ENCODE assay signal across 8 mouse cellular contexts in the genomic region with DNA sequence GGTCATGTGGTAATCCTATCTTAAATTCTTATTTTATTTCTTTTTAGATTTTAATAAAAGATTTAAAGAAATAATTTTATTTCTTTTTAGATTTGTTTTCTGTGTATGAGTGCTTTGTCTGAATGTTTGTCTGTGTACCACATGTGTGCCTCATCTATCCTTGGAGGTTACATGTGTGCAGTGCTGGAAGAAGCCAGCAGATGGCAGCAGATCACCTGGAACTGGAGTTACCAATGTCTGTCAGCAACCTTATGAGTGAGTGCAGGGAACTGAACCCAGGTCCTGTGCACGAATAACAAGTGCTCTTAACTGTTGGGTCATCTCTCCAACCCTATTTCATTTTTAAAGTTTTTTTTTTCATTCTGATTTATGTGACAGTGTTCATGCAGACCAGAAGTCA. TPM values are rescaled to one million over a fixed set of nuclear protein-coding genes. Genes with fewer than 3 reads are reported as not detected.
A peak's percentile ranks its signal among the peaks of the same experiment; 100 is the strongest.
DNase-seq lines count a peak whose midpoint lies in the region; ATAC-seq and TF ChIP-seq lines count a peak whose summit lies in the region.

No protein-coding gene starts in this region.

- no peak overlapping the region for H3K4me3 ChIP-seq in forebrain, postnatal 0 days (ENCODE audit: low read depth, low read length)
- H3K4me3 ChIP-seq in forebrain, embryonic 12.5 days (replicated peaks), result no peak overlapping the region
- no peak overlapping the region for H3K4me3 ChIP-seq in testis, adult 2 months (ENCODE audit: control insufficient read depth, low read depth, low read length)
- no peak overlapping the region for H3K4me3 ChIP-seq in layer of hippocampus, adult 2 months

- no peaks in the 10 kb centered on the region for H3K4me1 ChIP-seq in forebrain, postnatal 0 days (ENCODE audit: insufficient read depth)
- H3K4me1 ChIP-seq in forebrain, embryonic 12.5 days, result no peaks in the 10 kb centered on the region
- no peaks in the 10 kb centered on the region; the same call in 1 of the 2 replicates for H3K4me1 ChIP-seq in testis, adult 2 months (ENCODE audit: control insufficient read depth, insufficient read depth, low read length)

- no peak for TF ChIP-seq POLR2A in testis, adult 2 months (IDR thresholded peaks at IDR 0.05; ENCODE audit: control insufficient read depth, low read depth, low read length)

- 88% methylated on average over 1 of the region's 1 CpGs for WGBS in forebrain, postnatal 0 days
- WGBS in forebrain, embryonic 12.5 days, result 87% methylated on average over 1 of the region's 1 CpGs

- H3K9ac ChIP-seq in forebrain, postnatal 0 days, result no peak overlapping the region
- no peak overlapping the region for H3K9ac ChIP-seq in forebrain, embryonic 12.5 days

- no peak for ATAC-seq in forebrain, postnatal 0 days
- no peak for ATAC-seq in forebrain, embryonic 12.5 days (ENCODE audit: low FRiP score)
- ATAC-seq in megakaryocyte, adult 5-6 weeks (ENCODE audit: poor library complexity, severe bottlenecking), result peak; percentile 70

- no peaks in the 10 kb centered on the region for H3K27me3 ChIP-seq in forebrain, postnatal 0 days (ENCODE audit: insufficient read depth, low read length)
- no peaks in the 10 kb centered on the region; the same call in 1 of the 2 replicates for H3K27me3 ChIP-seq in forebrain, embryonic 12.5 days
- H3K27me3 ChIP-seq in testis, adult 2 months (ENCODE audit: control insufficient read depth, insufficient read depth, low read length), result no peaks in the 10 kb centered on the region

- no peaks in the 10 kb centered on the region for H3K9me3 ChIP-seq in forebrain, postnatal 0 days (ENCODE audit: low read length)
- H3K9me3 ChIP-seq in forebrain, embryonic 12.5 days, result no peaks in the 10 kb centered on the region

- H3K27ac ChIP-seq in forebrain, postnatal 0 days (ENCODE audit: low read depth, low read length), result no peak overlapping the region
- no peak overlapping the region for H3K27ac ChIP-seq in forebrain, embryonic 12.5 days
- H3K27ac ChIP-seq in testis, adult 2 months (ENCODE audit: control insufficient read depth, insufficient read depth, low read depth, low read length), result no peak overlapping the region
- no peak overlapping the region for H3K27ac ChIP-seq in layer of hippocampus, adult 2 months

- no peaks in the 10 kb centered on the region for H3K36me3 ChIP-seq in forebrain, postnatal 0 days (ENCODE audit: insufficient read depth)
- H3K36me3 ChIP-seq in forebrain, embryonic 12.5 days (replicated peaks), result no peaks in the 10 kb centered on the region
- no peaks in the 10 kb centered on the region for H3K36me3 ChIP-seq in testis, adult 2 months (ENCODE audit: control insufficient read depth, insufficient read depth, low read length)

- peak; percentile 55 for TF ChIP-seq CTCF in forebrain, postnatal 0 days (IDR thresholded peaks at IDR 0.05; ENCODE audit: low read depth)
- peak; percentile 38; the same call in 1 of the 2 replicates for TF ChIP-seq CTCF in testis, adult 2 months (IDR thresholded peaks at IDR 0.05; ENCODE audit: control insufficient read depth, insufficient read depth, insufficient replicate concordance, low read depth, low read length)
- TF ChIP-seq CTCF in layer of hippocampus, adult 2 months (conservative IDR thresholded peaks at IDR 0.05), result peak; percentile 80

- DNase-seq in forebrain, postnatal 0 days, result peak; percentile 20
- no peak for DNase-seq in testis, postnatal 14 days (ENCODE audit: low spot score)
- DNase-seq in cerebellum, postnatal 36 days, result peak; percentile 49
- DNase-seq in layer of hippocampus, adult 2 months (ENCODE audit: low spot score in 2 of 2), result peak in 1 of 2 experiments; percentile 8
- peak; percentile 69 for DNase-seq in thymus, postnatal 0 days (ENCODE audit: low spot score)

- no peak overlapping the region for H3K4me2 ChIP-seq in forebrain, postnatal 0 days (ENCODE audit: low read depth)
- H3K4me2 ChIP-seq in forebrain, embryonic 12.5 days, result no peak overlapping the region

RNA-seq across cellular contexts. Expression of gene Tmem40, which starts 35.1 kb away (rescaled TPM):
- 0.38 and 1.4 TPM in 2 replicates for total RNA-seq in forebrain, postnatal 0 days (2014; rRNA removed)
- polyA plus RNA-seq in forebrain, postnatal 0 days (2015; fragmentation: Nextera tagmentation; extraction: Ambion mirVana), result 0.73 and 1.1 TPM in 2 replicates
- polyA plus RNA-seq in forebrain, embryonic 12.5 days (2016; fragmentation: Nextera tagmentation; extraction: Ambion mirVana), result 0.87 and 1.1 TPM in 2 replicates
- polyA plus RNA-seq in testis, adult 2 months (2012; rRNA removed), result 0.53 and 0.93 TPM in 2 replicates
- total RNA-seq in layer of hippocampus, adult 2 months (2021), result under 1 TPM; 0.42 to 0.44 TPM
- 7.7 and 12.4 TPM in 2 replicates for total RNA-seq in megakaryocyte, adult 5-6 weeks (2015)
- total RNA-seq in megakaryocyte, adult 5-6 weeks (2017), result 7.7 and 15.2 TPM in 2 replicates
- 1.4 and 2.2 TPM in 2 replicates for polyA plus RNA-seq in thymus, postnatal 0 days (2015; fragmentation: Nextera tagmentation; extraction: Ambion mirVana)

RNA-seq across cellular contexts. Expression of gene Cand2, which starts 47.2 kb away (rescaled TPM):
- total RNA-seq in forebrain, postnatal 0 days (2014; rRNA removed), result 5.2 and 6.6 TPM in 2 replicates
- polyA plus RNA-seq in forebrain, postnatal 0 days (2015; fragmentation: Nextera tagmentation; extraction: Ambion mirVana), result 2.9 and 4.2 TPM in 2 replicates
- 40.8 and 43.1 TPM in 2 replicates for polyA plus RNA-seq in forebrain, embryonic 12.5 days (2016; fragmentation: Nextera tagmentation; extraction: Ambion mirVana)
- polyA plus RNA-seq in testis, adult 2 months (2012; rRNA removed), result 7.2 TPM in 2 replicates
- total RNA-seq in layer of hippocampus, adult 2 months (2021), result 1 to 10 TPM; 3.2 to 4.0 TPM
- 0.34 and 0.38 TPM in 2 replicates for total RNA-seq in megakaryocyte, adult 5-6 weeks (2015)
- 0.07 and 0.24 TPM in 2 replicates for total RNA-seq in megakaryocyte, adult 5-6 weeks (2017)
- 4.5 and 5.3 TPM in 2 replicates for polyA plus RNA-seq in thymus, postnatal 0 days (2015; fragmentation: Nextera tagmentation; extraction: Ambion mirVana)

RNA-seq across cellular contexts. Expression of gene Raf1, which starts 50.7 kb away (rescaled TPM):
- total RNA-seq in forebrain, postnatal 0 days (2014; rRNA removed), result 225 and 226 TPM in 2 replicates
- polyA plus RNA-seq in forebrain, postnatal 0 days (2015; fragmentation: Nextera tagmentation; extraction: Ambion mirVana), result 94.9 and 105 TPM in 2 replicates
- 155 and 156 TPM in 2 replicates for polyA plus RNA-seq in forebrain, embryonic 12.5 days (2016; fragmentation: Nextera tagmentation; extraction: Ambion mirVana)
- polyA plus RNA-seq in testis, adult 2 months (2012; rRNA removed), result 40.1 and 44.9 TPM in 2 replicates
- 10 to 100 TPM; 81.8 to 98.6 TPM for total RNA-seq in layer of hippocampus, adult 2 months (2021)
- total RNA-seq in megakaryocyte, adult 5-6 weeks (2015), result 140 and 149 TPM in 2 replicates
- total RNA-seq in megakaryocyte, adult 5-6 weeks (2017), result 84.8 and 108 TPM in 2 replicates
- polyA plus RNA-seq in thymus, postnatal 0 days (2015; fragmentation: Nextera tagmentation; extraction: Ambion mirVana), result 61.5 and 67.0 TPM in 2 replicates
